Mouse (Mus musculus): ENCODE results near the gene Stpg4. TPM values are rescaled to one million over a fixed set of nuclear protein-coding genes. Genes with fewer than 3 reads are reported as not detected.

Gene Stpg4
- polyA plus RNA-seq, 1 experiment from 2014 or later, result 0.78 TPM

GRCm38 (mm10) chr17:87445917-87446766 is 18.6 kb upstream of the Stpg4 start:
- Histone ChIP-seq H3K4me1 (replicated peaks) (peaks cover 45% of the 10 kb centered on the region), H3K4me3 (peak overlapping the region; percentile 93), H3K4me2 (peak overlapping the region; percentile 96), H3K27me3 (no peaks in the 10 kb centered on the region), H3K9ac (peak overlapping the region; percentile 100), H3K27ac (replicated peaks) (peak overlapping the region; percentile 100), H3K36me3 (no peaks in the 10 kb centered on the region), H3K9me3 (no peaks in the 10 kb centered on the region)
- WGBS, result under 1% methylated on average over 64 of the region's 86 CpGs
- ATAC-seq (ENCODE audit: low read depth), result peak; percentile 72

GRCm38 (mm10) chr17:87445337-87445916 is 17.9 kb upstream of the Stpg4 start:
- peak overlapping the region; percentile 93 for H3K4me3 ChIP-seq
- no peak for ATAC-seq (ENCODE audit: low read depth)
- H3K27ac ChIP-seq (replicated peaks), result peak overlapping the region; percentile 100
- peaks cover 49% of the 10 kb centered on the region for H3K4me1 ChIP-seq (replicated peaks)
- 0% methylated on average over 13 of the region's 13 CpGs for WGBS
- H3K27me3 ChIP-seq, result no peaks in the 10 kb centered on the region
- H3K9me3 ChIP-seq, result no peaks in the 10 kb centered on the region
- peak overlapping the region; percentile 96 for H3K4me2 ChIP-seq
- no peaks in the 10 kb centered on the region for H3K36me3 ChIP-seq
- H3K9ac ChIP-seq, result peak overlapping the region; percentile 100

GRCm38 (mm10) chr17:87444763-87445162 is 17.2 kb upstream of the Stpg4 start:
- 49% methylated on average over 4 of the region's 4 CpGs for WGBS
- Histone ChIP-seq H3K4me1 (replicated peaks) (peaks cover 54% of the 10 kb centered on the region), H3K9ac (peak overlapping the region; percentile 61)

GRCm38 (mm10) chr17:87441537-87441936 is 14.0 kb upstream of the Stpg4 start:
- Histone ChIP-seq H3K4me3 (peak overlapping the region; percentile 14), H3K9ac (no peak overlapping the region), H3K9me3 (no peaks in the 10 kb centered on the region), H3K4me2 (peak overlapping the region; percentile 44), H3K4me1 (replicated peaks) (peaks cover 63% of the 10 kb centered on the region), H3K27me3 (no peaks in the 10 kb centered on the region), H3K27ac (replicated peaks) (no peak overlapping the region), H3K36me3 (no peaks in the 10 kb centered on the region)
- 62% methylated on average over 2 of the region's 2 CpGs for WGBS
- no peak for ATAC-seq (ENCODE audit: low read depth)

More at GRCm38 (mm10) chr17:87444763-87445162, 17.2 kb upstream of the Stpg4 start:
- Histone ChIP-seq H3K9me3 (no peaks in the 10 kb centered on the region), H3K27ac (replicated peaks) (no peak overlapping the region), H3K4me3 (peak overlapping the region; percentile 93), H3K27me3 (no peaks in the 10 kb centered on the region), H3K4me2 (peak overlapping the region; percentile 96), H3K36me3 (no peaks in the 10 kb centered on the region)
- no peak for ATAC-seq (ENCODE audit: low read depth)

- Histone ChIP-seq H3K36me3 (peaks cover 15% of the 10 kb centered on the region), H3K4me1 (replicated peaks) (peaks cover 59% of the 10 kb centered on the region), H3K4me3 (no peak overlapping the region), H3K9ac (no peak overlapping the region), H3K4me2 (no peak overlapping the region), H3K9me3 (no peaks in the 10 kb centered on the region), H3K27ac (replicated peaks) (no peak overlapping the region), H3K27me3 (no peaks in the 10 kb centered on the region)
- 85% methylated on average over 2 of the region's 2 CpGs for whole genome bisulfite sequencing
- no peak for ATAC-seq (ENCODE audit: low read depth)
Measured at GRCm38 (mm10) chr17:87439441-87439840, 11.9 kb upstream of the Stpg4 start.

GRCm38 (mm10) chr17:87433929-87434328 is 6.4 kb upstream of the Stpg4 start:
- no peak for ATAC-seq (ENCODE audit: low read depth)
- Histone ChIP-seq H3K4me2 (no peak overlapping the region), H3K4me3 (no peak overlapping the region), H3K9ac (no peak overlapping the region), H3K9me3 (no peaks in the 10 kb centered on the region), H3K36me3 (peaks cover 66% of the 10 kb centered on the region), H3K27ac (replicated peaks) (no peak overlapping the region), H3K4me1 (replicated peaks) (peaks cover 17% of the 10 kb centered on the region), H3K27me3 (no peaks in the 10 kb centered on the region)
- WGBS, result 90% methylated on average over 3 of the region's 3 CpGs

- no peak for ATAC-seq (ENCODE audit: low read depth)
- Histone ChIP-seq H3K36me3 (peaks cover 70% of the 10 kb centered on the region), H3K4me1 (replicated peaks) (peaks cover 9% of the 10 kb centered on the region), H3K9me3 (no peaks in the 10 kb centered on the region), H3K4me3 (no peak overlapping the region), H3K27ac (replicated peaks) (no peak overlapping the region), H3K27me3 (no peaks in the 10 kb centered on the region), H3K9ac (no peak overlapping the region), H3K4me2 (no peak overlapping the region)
- 98% methylated on average over 5 of the region's 5 CpGs for WGBS
Measured at GRCm38 (mm10) chr17:87432743-87433142, 5.2 kb upstream of the Stpg4 start.

GRCm38 (mm10) chr17:87432314-87432713 is 4.8 kb upstream of the Stpg4 start:
- Histone ChIP-seq H3K36me3 (peaks cover 70% of the 10 kb centered on the region), H3K27me3 (no peaks in the 10 kb centered on the region), H3K9ac (no peak overlapping the region), H3K27ac (replicated peaks) (no peak overlapping the region), H3K4me3 (no peak overlapping the region), H3K4me2 (no peak overlapping the region), H3K4me1 (replicated peaks) (peaks cover 5% of the 10 kb centered on the region), H3K9me3 (no peaks in the 10 kb centered on the region)
- no peak for ATAC-seq (ENCODE audit: low read depth)

- ATAC-seq (ENCODE audit: low read depth), result no peak
- Histone ChIP-seq H3K4me2 (no peak overlapping the region), H3K4me1 (replicated peaks) (no peaks in the 10 kb centered on the region), H3K4me3 (no peak overlapping the region), H3K27me3 (no peaks in the 10 kb centered on the region), H3K36me3 (peaks cover 54% of the 10 kb centered on the region), H3K9me3 (no peaks in the 10 kb centered on the region), H3K9ac (no peak overlapping the region), H3K27ac (replicated peaks) (no peak overlapping the region)
- whole genome bisulfite sequencing, result 88% methylated on average over 3 of the region's 3 CpGs
Measured at GRCm38 (mm10) chr17:87429431-87429830, 1.9 kb upstream of the Stpg4 start.

GRCm38 (mm10) chr17:87418082-87418481 is 9.5 kb downstream of the Stpg4 start:
- H3K4me2 ChIP-seq, result no peak overlapping the region
- no peaks in the 10 kb centered on the region for H3K4me1 ChIP-seq (replicated peaks)
- 0 out of 2 replicates have a peak, but pooled peaks cover 7% of the 10 kb centered on the region for H3K36me3 ChIP-seq
- no peak overlapping the region for H3K27ac ChIP-seq (replicated peaks)
- no peak overlapping the region for H3K9ac ChIP-seq
- H3K27me3 ChIP-seq, result no peaks in the 10 kb centered on the region
- no peak overlapping the region for H3K4me3 ChIP-seq
- ATAC-seq (ENCODE audit: low read depth), result no peak
- no peaks in the 10 kb centered on the region for H3K9me3 ChIP-seq
- 80% methylated on average over 7 of the region's 7 CpGs for WGBS

- ATAC-seq (ENCODE audit: low read depth), result no peak
- no peaks in the 10 kb centered on the region for H3K36me3 ChIP-seq
- no peak overlapping the region for H3K9ac ChIP-seq
- H3K9me3 ChIP-seq, result no peaks in the 10 kb centered on the region
- no peak overlapping the region for H3K27ac ChIP-seq (replicated peaks)
- no peaks in the 10 kb centered on the region for H3K27me3 ChIP-seq
- no peak overlapping the region for H3K4me3 ChIP-seq
- WGBS, result 81% methylated on average over 4 of the region's 4 CpGs
- H3K4me2 ChIP-seq, result no peak overlapping the region
- no peaks in the 10 kb centered on the region for H3K4me1 ChIP-seq (replicated peaks)
Measured at GRCm38 (mm10) chr17:87406646-87407045, 20.9 kb downstream of the Stpg4 start.

GRCm38 (mm10) chr17:87405576-87405975 is 22.0 kb downstream of the Stpg4 start:
- Histone ChIP-seq H3K4me2 (no peak overlapping the region), H3K27ac (replicated peaks) (no peak overlapping the region), H3K4me3 (no peak overlapping the region), H3K36me3 (no peaks in the 10 kb centered on the region), H3K9ac (no peak overlapping the region), H3K9me3 (no peaks in the 10 kb centered on the region), H3K4me1 (replicated peaks) (no peaks in the 10 kb centered on the region), H3K27me3 (no peaks in the 10 kb centered on the region)
- ATAC-seq (ENCODE audit: low read depth), result no peak
- 73% methylated on average over 11 of the region's 11 CpGs for WGBS
